Mouse (Mus musculus) erythroblast, embryonic 14.5 days (primary cell): Measurements from ENCODE around the gene Serpina6.

Experiments
- GATA1 ChIP-seq: IDR thresholded peaks from 2 replicates; pipeline ENCODE4 v1.6.1; 2012; ENCODE audit warnings: low read length, inconsistent platforms, mixed read lengths
- TAL1 ChIP-seq: IDR thresholded peaks from 3 replicates; pipeline ENCODE4 v1.6.1; 2012; ENCODE audit warnings: low read length, inconsistent platforms, mixed read lengths

GRCm38 (mm10) chr12:103646314-103646713, 10.7 kb downstream of the Serpina6 start:
- TF ChIP-seq GATA1: no peak
- no peak for TF ChIP-seq TAL1
